Mouse (Mus musculus) G1E (cell line): Measurements from ENCODE around the gene Cdip1.

Source experiments
- CTCF ChIP-seq: IDR thresholded peaks from 2 replicates; pipeline ENCODE4 v1.5.1; 2012; ENCODE audit warnings: low read depth, low read length, inconsistent platforms, mixed read lengths
- GATA1 ChIP-seq: IDR thresholded peaks from 2 replicates; pipeline ENCODE4 v1.6.1; 2012; ENCODE audit warnings: borderline replicate concordance, low read length, inconsistent platforms, mixed read lengths
- POLR2AphosphoS5 ChIP-seq: IDR thresholded peaks from 2 replicates; pipeline ENCODE4 v1.6.1; 2012; ENCODE audit warnings: low read depth, low read length, inconsistent platforms; ENCODE audit not compliant: insufficient replicate concordance
- TAL1 ChIP-seq: conservative IDR thresholded peaks from 2 replicates; pipeline ENCODE4 v1.6.1; 2012; ENCODE audit warnings: low read depth, low read length, inconsistent platforms, mixed read lengths

GRCm38 (mm10) chr16:4835191-4835590, 45.1 kb upstream of the Cdip1 start, which contains the start of gene 4930562C15Rik:
- TF ChIP-seq GATA1 (no peak), CTCF (no peak), POLR2AphosphoS5 (no peak), TAL1 (no peak)
